Mouse (Mus musculus): ENCODE results near the gene Casp12. TPM values are rescaled to one million over a fixed set of nuclear protein-coding genes. Genes with fewer than 3 reads are reported as not detected.

Casp12 gene
- total RNA-seq (2023) = 1 to 10 TPM in 1 of 2 experiments, under 1 TPM in 1; 0.79 to 1.6 TPM

DNA sequence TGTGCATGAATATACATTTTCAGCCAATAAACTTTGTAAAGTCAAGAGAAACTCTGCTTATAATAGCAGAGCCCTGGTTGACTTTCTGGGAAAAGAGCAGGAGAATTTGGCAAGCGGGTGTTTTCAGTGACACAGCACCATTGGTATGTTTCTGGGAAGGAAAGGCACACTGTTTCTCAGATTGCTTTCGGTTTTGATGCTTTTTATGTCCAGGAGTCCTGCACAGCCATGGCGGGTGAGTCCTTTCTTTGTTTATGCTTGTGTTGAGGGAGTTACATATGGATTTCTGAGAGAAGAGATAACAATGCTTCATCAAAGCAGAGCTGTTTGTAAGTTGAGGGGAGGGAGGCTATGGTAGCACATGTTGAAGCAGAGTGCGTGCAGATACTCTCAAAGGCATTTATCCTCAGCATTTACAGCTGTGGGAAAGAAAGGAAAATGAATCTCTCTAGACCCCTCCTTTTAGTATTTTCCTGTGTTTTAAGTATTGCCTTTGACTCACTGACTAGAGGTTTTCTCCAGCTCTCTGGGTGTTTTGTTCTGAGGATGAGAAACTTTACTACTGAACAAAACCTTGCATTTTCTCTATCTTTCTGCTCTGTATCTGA lies at the start of gene Casp12:
Gene Casp12 (plus strand): TSS at position 140 of the 608 bp plus-strand sequence.

GRCm38 (mm10) chr9:5298329-5299131 lies 46.7 kb upstream of the Casp12 start, which contains the start of gene Casp1:
Gene Casp1, plus strand, starts transcription at chr9:5298517.

GRCm38 (mm10) chr9:5308561-5308960 lies 36.7 kb upstream of the Casp12 start, which contains the start of gene Casp4:
Gene Casp4, plus strand, starts transcription at chr9:5308828.

Other genes with a start within 250 kb of the Casp12 start
- gene Casp1, start 46.9 kb upstream of the Casp12 start, total RNA-seq (2023) = 10 to 100 TPM; 31.8 to 37.4 TPM
- gene Casp4, start 36.6 kb upstream of the Casp12 start, total RNA-seq (2023) = 10 to 100 TPM; 44.7 to 51.1 TPM

All from neutrophil, adult 83 days (primary cell).